Comparison of ENCODE assay signal across 19 mouse cellular contexts in genomic region chr12:96261978-96262377, GRCm38 (mm10).
DNase-seq lines count a peak whose midpoint lies in the region; ATAC-seq lines count a peak whose summit lies in the region.
"Had no signal": no experiment of that assay in that cellular context is flagged by ENCODE, and none has a peak within 500 bp of the region (broad histone marks: within the 10 kb centered on the region; RNA-seq: fewer than 3 reads in every experiment).

No protein-coding gene starts in this region.

- ATAC-seq in common myeloid progenitor, adult 5-6 weeks (replicated peaks; ENCODE audit: low read depth, poor library complexity, severe bottlenecking) = peak; percentile 88
- peak; percentile 73 to 84 for ATAC-seq in hematopoietic stem cell, adult 5-6 weeks (replicated peaks in 1 of 2; ENCODE audit: insufficient read depth in 1 of 2, low FRiP score in 2 of 2, low TSS enrichment in 1 of 2, low read depth in 1 of 2, poor library complexity in 2 of 2, severe bottlenecking in 2 of 2)
- peak; percentile 55; the same call in 1 of the 2 replicates for ATAC-seq in megakaryocyte progenitor cell, adult 5-6 weeks (replicated peaks; ENCODE audit: poor library complexity)
- ATAC-seq in granulocyte monocyte progenitor cell, adult 5-6 weeks (replicated peaks; ENCODE audit: poor library complexity, severe bottlenecking) = no peak
- ATAC-seq: activated CD4-positive, CD25-positive, alpha-beta regulatory T cell, adult 4 months; CD4-positive, CD25-positive, alpha-beta regulatory T cell, adult 4 months; Patski had no signal

- no peak for DNase-seq in embryo, embryonic 10 days (ENCODE audit: low spot score)
- DNase-seq in right cerebral cortex, adult 2 months (ENCODE audit: low spot score in 2 of 2) = no peak
- DNase-seq: adrenal gland, adult 2 months; adrenal gland, adult 8-10 months; adrenal gland, postnatal 10 days; adrenal gland, postnatal 14 days; adrenal gland, postnatal 25 days; adrenal gland, postnatal 36 days; B cell, adult 2 months; cerebellum, adult 11 months; cerebellum, adult 11-12 months; cerebellum, adult 18-20 months had no signal
